Mouse (Mus musculus): Measurements from ENCODE around the gene Vps29.

DNA sequence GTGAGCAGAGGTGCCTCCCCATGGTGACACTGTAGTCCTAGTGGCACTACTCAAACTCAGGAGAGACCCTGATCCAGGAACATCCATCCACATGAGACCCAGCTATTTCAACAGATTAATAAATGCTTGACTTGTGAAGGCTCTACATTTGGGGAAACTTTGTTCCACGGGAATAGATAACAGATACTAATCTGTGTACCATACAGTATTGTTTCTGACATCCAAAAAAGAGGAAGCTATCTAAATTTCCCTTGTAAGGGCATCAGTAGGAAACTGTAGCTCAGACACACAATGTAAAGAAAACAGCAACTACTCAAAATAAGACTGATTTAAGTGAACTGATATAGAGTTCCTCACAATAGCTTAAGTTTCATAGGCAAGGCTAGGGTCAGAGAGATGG is 11.3 kb upstream of the Vps29 start:
- TF ChIP-seq POLR2A (IDR thresholded peaks at IDR 0.05; ENCODE audit: borderline replicate concordance, extremely low read depth, low read depth, low read length) (no peak), CTCF (IDR thresholded peaks at IDR 0.05; ENCODE audit: insufficient read depth, low read length) (no peak)

Measured in lung, adult 2 months (tissue).